Mouse (Mus musculus) intestine, embryonic 14.5 days (tissue): Measurements from ENCODE around the gene Camsap1. TPM values are rescaled to one million over a fixed set of nuclear protein-coding genes. Genes with fewer than 3 reads are reported as not detected.

Experiments
- ATAC-seq: fragments of 200-750 bp; cut with Nextera tagmentation; replicated peaks from 2 replicates; pipeline ENCODE4 v1.8.0; 2017; ENCODE audit warnings: low read depth, moderate number of reproducible peaks, moderate TSS enrichment, moderate library complexity; ENCODE audit not compliant: low FRiP score, low TSS enrichment
- DNase-seq: peaks from one replicate; pipeline ENCODE4 v3.0.0-alpha.2; 2018; ENCODE audit warnings: low spot score
- H3K27ac ChIP-seq: fragments of 300-500 bp; sonication (generic); 2 replicates; pipeline ENCODE4 v1.5.1; 2014; ENCODE audit warnings: low read depth, mild to moderate bottlenecking, control low read depth
- H3K27me3 ChIP-seq: fragments of 300-500 bp; sonication (generic); replicated peaks from 2 replicates; pipeline ENCODE4 v1.6.1; 2014; ENCODE audit warnings: low read length, control low read depth; ENCODE audit not compliant: control insufficient read depth, insufficient read depth
- H3K36me3 ChIP-seq: fragments of 300-500 bp; sonication (generic); 2 replicates; pipeline ENCODE4 v1.6.1; 2014; ENCODE audit warnings: low read length, control low read depth; ENCODE audit not compliant: control insufficient read depth, insufficient read depth
- H3K4me1 ChIP-seq: fragments of 300-500 bp; sonication (generic); replicated peaks from 2 replicates; pipeline ENCODE4 v1.6.1; 2014; ENCODE audit warnings: low read length, control low read depth, mixed read lengths; ENCODE audit not compliant: control insufficient read depth, insufficient read depth
- H3K4me2 ChIP-seq: fragments of 300-500 bp; sonication (generic); 2 replicates; pipeline ENCODE4 v1.6.1; 2014; ENCODE audit warnings: low read length
- H3K4me3 ChIP-seq: fragments of 300-500 bp; sonication (generic); 2 replicates; pipeline ENCODE4 v1.5.1; 2014; ENCODE audit warnings: low read depth, low read length, control low read depth, mixed read lengths
- H3K9ac ChIP-seq: fragments of 300-500 bp; sonication (generic); 2 replicates; pipeline ENCODE4 v1.6.1; 2014; ENCODE audit warnings: mild to moderate bottlenecking, low read length
- H3K9me3 ChIP-seq: fragments of 300-500 bp; sonication (generic); 2 replicates; pipeline ENCODE4 v1.6.1; 2016; ENCODE audit warnings: low read length, control low read depth; ENCODE audit not compliant: control insufficient read depth
- WGBS: fragments of 180-500 bp; shearing (Covaris S2); extraction: QIAGEN DNeasy Blood & Tissue Kit; methylation state at CpG from one replicate; pipeline ENCODE4 v1.1.7; 2014; 5-methylcytosine and 5-hydroxymethylcytosine counted together
- polyA plus RNA-seq: library from polyadenylated mRNA; unstranded; fragments of >200 nt; fragmentation: Nextera tagmentation; extraction: Ambion mirVana; gene quantifications from 2 replicates; pipeline ENCODE4 v1.2.1, GENCODE M21; 2014

Gene Camsap1
- polyA plus RNA-seq, 1 experiment from 2014 or later = 17.7 TPM

DNA sequence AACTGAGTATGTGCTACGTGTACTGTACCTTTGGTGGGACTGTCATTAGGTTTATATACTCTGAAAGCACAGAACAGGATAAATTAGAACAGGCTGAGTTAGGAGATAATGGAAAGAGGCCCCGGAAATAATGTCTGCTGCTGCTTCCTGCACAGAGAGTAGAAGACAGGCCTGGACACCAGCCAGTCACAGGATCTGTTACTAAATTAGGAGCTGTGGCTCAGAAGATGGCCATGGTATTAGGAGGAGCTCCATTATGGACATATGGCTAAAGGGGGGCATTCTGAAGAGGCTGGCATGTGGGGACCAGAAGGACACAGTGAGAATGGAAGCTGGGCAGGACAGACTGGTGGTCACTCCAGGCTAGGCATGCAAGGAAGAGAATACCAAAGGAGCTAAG is 12.7 kb downstream of the Camsap1 start:
- Histone ChIP-seq H3K4me2 (no peak overlapping the region), H3K36me3 (peaks cover 21% of the 10 kb centered on the region), H3K9ac (no peak overlapping the region), H3K4me1 (peaks cover 4% of the 10 kb centered on the region), H3K9me3 (no peaks in the 10 kb centered on the region), H3K27ac (no peak overlapping the region), H3K27me3 (no peaks in the 10 kb centered on the region), H3K4me3 (no peak overlapping the region)
- DNase-seq = no peak
- no peak for ATAC-seq
- 69% methylated on average over 2 of the region's 2 CpGs for WGBS

- DNase-seq = no peak
- Histone ChIP-seq H3K4me3 (no peak overlapping the region), H3K4me2 (no peak overlapping the region), H3K36me3 (peaks cover 30% of the 10 kb centered on the region), H3K27ac (no peak overlapping the region), H3K9ac (no peak overlapping the region), H3K27me3 (no peaks in the 10 kb centered on the region), H3K4me1 (peaks cover 4% of the 10 kb centered on the region), H3K9me3 (no peaks in the 10 kb centered on the region)
- WGBS = 90% methylated on average over 4 of the region's 4 CpGs
- no peak for ATAC-seq
Measured at GRCm38 (mm10) chr2:25969319-25969718, 13.8 kb downstream of the Camsap1 start.

- no peaks in the 10 kb centered on the region for H3K9me3 ChIP-seq
- no peak overlapping the region for H3K9ac ChIP-seq
- H3K27ac ChIP-seq = no peak overlapping the region
- WGBS = 96% methylated on average over 3 of the region's 3 CpGs
- H3K27me3 ChIP-seq = no peaks in the 10 kb centered on the region
- no peak overlapping the region for H3K4me2 ChIP-seq
- peaks cover 63% of the 10 kb centered on the region for H3K36me3 ChIP-seq
- ATAC-seq (no peak), DNase-seq (no peak)
- H3K4me1 ChIP-seq = no peaks in the 10 kb centered on the region
- no peak overlapping the region for H3K4me3 ChIP-seq
Measured at GRCm38 (mm10) chr2:25949291-25949690, 33.8 kb downstream of the Camsap1 start.

DNA sequence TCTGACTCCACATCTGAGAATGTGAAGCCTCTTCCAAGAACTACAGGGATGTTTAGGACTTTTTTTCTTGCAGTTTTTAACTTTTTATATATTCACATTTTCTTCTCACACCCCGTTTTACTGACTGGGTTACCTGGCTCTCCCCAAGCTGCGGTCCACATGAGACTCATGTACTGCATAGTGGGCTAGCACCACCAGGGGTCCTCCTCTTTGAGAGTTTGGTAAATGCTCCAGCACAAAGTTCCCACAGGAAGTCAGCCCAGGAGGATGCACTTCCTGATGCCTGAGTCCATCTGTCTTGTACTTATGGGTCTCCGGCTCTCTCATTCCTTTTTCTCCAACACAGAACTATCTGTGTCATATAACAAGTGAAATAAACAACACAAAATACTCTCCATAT is 35.1 kb downstream of the Camsap1 start:
- H3K36me3 ChIP-seq = peaks cover 69% of the 10 kb centered on the region
- WGBS = 78% methylated on average over 3 of the region's 3 CpGs

DNA sequence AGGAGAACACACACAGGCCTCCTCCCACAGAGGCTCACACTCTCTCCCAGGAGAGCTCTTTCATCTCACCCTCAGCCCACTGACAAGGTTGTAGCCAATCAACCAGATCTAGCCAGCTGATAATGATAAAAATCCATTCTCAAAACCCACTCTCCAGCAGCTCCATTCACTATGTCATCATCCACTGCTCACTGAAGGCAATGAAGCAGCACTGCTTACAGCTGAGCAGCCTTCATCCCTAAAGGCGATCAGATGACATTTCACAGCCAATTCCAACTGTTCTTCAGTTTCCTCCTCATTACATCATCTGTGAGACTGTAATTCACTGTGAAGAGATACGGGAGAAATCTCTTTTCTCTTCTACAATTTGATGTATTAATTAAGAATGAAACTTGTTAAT is 39.3 kb downstream of the Camsap1 start:
- Histone ChIP-seq H3K36me3 (peaks cover 78% of the 10 kb centered on the region), H3K27me3 (no peaks in the 10 kb centered on the region), H3K4me2 (no peak overlapping the region), H3K27ac (no peak overlapping the region), H3K4me3 (no peak overlapping the region), H3K9me3 (no peaks in the 10 kb centered on the region), H3K4me1 (no peaks in the 10 kb centered on the region), H3K9ac (no peak overlapping the region)
- WGBS = 89% methylated on average over 2 of the region's 2 CpGs
- ATAC-seq = no peak
- no peak for DNase-seq

More for the DNA sequence above, 35.1 kb downstream of the Camsap1 start:
- Histone ChIP-seq H3K4me2 (no peak overlapping the region), H3K27me3 (no peaks in the 10 kb centered on the region), H3K4me3 (no peak overlapping the region), H3K4me1 (no peaks in the 10 kb centered on the region), H3K9me3 (no peaks in the 10 kb centered on the region), H3K27ac (no peak overlapping the region), H3K9ac (no peak overlapping the region)
- DNase-seq (peak; percentile 54), ATAC-seq (no peak)

DNA sequence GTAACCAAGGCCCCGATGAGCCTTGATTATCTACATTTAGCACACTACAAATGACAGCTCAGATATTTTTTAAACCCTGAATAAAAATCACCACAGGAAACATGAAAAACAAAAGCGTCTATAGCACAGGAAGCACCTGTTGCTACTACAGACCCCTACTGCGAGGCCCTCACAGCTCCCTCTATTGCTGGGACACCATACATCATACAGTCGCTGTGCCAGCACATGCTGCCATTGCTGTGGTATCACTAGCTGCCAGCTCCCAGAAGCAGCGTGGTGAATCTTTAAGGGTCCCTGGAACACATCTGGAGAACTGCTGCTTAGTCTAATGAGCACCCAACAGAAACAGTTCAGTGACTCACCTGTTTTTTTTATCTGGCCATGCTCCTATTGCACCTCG is 42.6 kb downstream of the Camsap1 start:
- ATAC-seq = no peak
- no peak for DNase-seq
- peaks cover 96% of the 10 kb centered on the region for H3K36me3 ChIP-seq
- H3K9ac ChIP-seq = no peak overlapping the region
- H3K27ac ChIP-seq = no peak overlapping the region
- H3K9me3 ChIP-seq = no peaks in the 10 kb centered on the region
- H3K4me2 ChIP-seq = no peak overlapping the region
- H3K4me1 ChIP-seq = no peaks in the 10 kb centered on the region
- H3K27me3 ChIP-seq = no peaks in the 10 kb centered on the region
- H3K4me3 ChIP-seq = no peak overlapping the region
- 79% methylated on average over 6 of the region's 6 CpGs for WGBS

- Histone ChIP-seq H3K27ac (no peak overlapping the region), H3K4me1 (no peaks in the 10 kb centered on the region), H3K27me3 (no peaks in the 10 kb centered on the region), H3K9me3 (no peaks in the 10 kb centered on the region), H3K9ac (no peak overlapping the region), H3K4me2 (no peak overlapping the region), H3K36me3 (peaks cover 93% of the 10 kb centered on the region), H3K4me3 (no peak overlapping the region)
- 79% methylated on average over 6 of the region's 6 CpGs for WGBS
- ATAC-seq (no peak), DNase-seq (peak; percentile 64)
Measured at GRCm38 (mm10) chr2:25931249-25931859, 51.7 kb downstream of the Camsap1 start.

DNA sequence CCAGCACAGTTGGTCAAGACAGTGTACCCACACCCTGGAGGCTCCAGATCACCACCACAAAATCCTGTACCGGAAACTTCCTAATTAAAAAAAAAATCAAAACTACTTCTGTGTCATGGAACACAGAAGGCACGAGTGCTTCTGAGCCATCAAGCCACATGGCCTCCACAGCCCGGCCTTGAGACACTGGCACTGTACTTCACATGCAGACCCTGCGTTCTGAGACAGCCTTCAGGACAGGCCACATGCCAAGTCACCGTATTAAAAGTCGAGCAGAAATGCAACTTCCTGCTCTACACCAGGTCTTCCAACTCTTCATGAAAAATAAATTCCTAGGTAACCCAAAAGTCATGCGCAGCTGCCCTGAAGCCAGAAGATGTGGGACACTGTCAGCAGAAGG is 55.3 kb downstream of the Camsap1 start:
- no peaks in the 10 kb centered on the region for H3K27me3 ChIP-seq
- no peaks in the 10 kb centered on the region for H3K4me1 ChIP-seq
- no peak for ATAC-seq
- H3K4me3 ChIP-seq = no peak overlapping the region
- no peak for DNase-seq
- no peaks in the 10 kb centered on the region for H3K9me3 ChIP-seq
- H3K4me2 ChIP-seq = no peak overlapping the region
- peaks cover 73% of the 10 kb centered on the region for H3K36me3 ChIP-seq
- 93% methylated on average over 7 of the region's 7 CpGs for WGBS
- H3K27ac ChIP-seq = no peak overlapping the region
- no peak overlapping the region for H3K9ac ChIP-seq

DNA sequence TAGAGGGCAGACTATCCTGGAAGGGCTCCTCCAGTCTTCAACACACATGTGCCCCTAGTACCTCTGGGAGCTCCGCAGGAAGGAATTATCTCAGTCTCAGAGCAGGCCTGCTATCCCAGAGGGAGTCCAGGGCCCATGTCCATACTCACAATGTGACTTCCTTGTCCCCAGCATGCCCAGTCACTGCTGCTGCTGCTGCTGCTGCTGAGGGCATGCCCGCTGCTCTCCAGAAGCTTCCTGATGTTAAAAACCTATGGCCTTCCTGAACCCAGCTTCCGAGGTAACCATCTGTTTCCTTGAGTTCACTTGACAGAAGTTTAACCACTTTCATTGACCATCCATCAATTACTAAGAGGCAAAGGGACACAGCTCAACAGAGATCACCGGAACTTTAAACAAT is 58.1 kb downstream of the Camsap1 start:
- no peak overlapping the region for H3K27ac ChIP-seq
- WGBS = 74% methylated on average over 4 of the region's 4 CpGs
- DNase-seq = no peak
- no peaks in the 10 kb centered on the region for H3K4me1 ChIP-seq
- no peaks in the 10 kb centered on the region for H3K27me3 ChIP-seq
- no peak overlapping the region for H3K9ac ChIP-seq
- no peak for ATAC-seq
- H3K4me2 ChIP-seq = no peak overlapping the region
- H3K4me3 ChIP-seq = no peak overlapping the region
- H3K36me3 ChIP-seq = peaks cover 45% of the 10 kb centered on the region
- no peaks in the 10 kb centered on the region for H3K9me3 ChIP-seq
